Mouse (Mus musculus) limb, embryonic 11.5 days (tissue): Measurements from ENCODE around the gene Trmt44. TPM values are rescaled to one million over a fixed set of nuclear protein-coding genes. Genes with fewer than 3 reads are reported as not detected.

ENCODE experiments used
- ATAC-seq: fragments of 200-750 bp; cut with Nextera tagmentation; 2 replicates; pipeline ENCODE4 v1.8.0; 2017; ENCODE audit warnings: low read depth; ENCODE audit not compliant: insufficient number of reproducible peaks, low FRiP score, low TSS enrichment
- DNase-seq: peaks from one replicate; pipeline ENCODE4 v3.0.0-alpha.2; 2015; ENCODE audit warnings: low spot score
- H3K27ac ChIP-seq: fragments of 300-500 bp; sonication (generic); replicated peaks from 2 replicates; pipeline ENCODE4 v1.5.1; 2014; ENCODE audit warnings: low read depth, mild to moderate bottlenecking, low read length
- H3K27me3 ChIP-seq: fragments of 300-500 bp; sonication (generic); 2 replicates; pipeline ENCODE4 v1.6.1; 2014; ENCODE audit warnings: mild to moderate bottlenecking, low read length, mixed read lengths; ENCODE audit not compliant: control insufficient read depth, insufficient read depth
- H3K36me3 ChIP-seq: fragments of 300-500 bp; sonication (generic); 2 replicates; pipeline ENCODE4 v1.6.1; 2014; ENCODE audit warnings: mild to moderate bottlenecking, low read length, moderate library complexity, mixed read lengths; ENCODE audit not compliant: control insufficient read depth, insufficient read depth
- H3K4me1 ChIP-seq: fragments of 300-500 bp; sonication (generic); 2 replicates; pipeline ENCODE4 v1.6.1; 2014; ENCODE audit warnings: low read length, mixed read lengths; ENCODE audit not compliant: control insufficient read depth, insufficient read depth
- H3K4me2 ChIP-seq: fragments of 300-500 bp; sonication (generic); 2 replicates; pipeline ENCODE4 v1.6.1; 2014; ENCODE audit warnings: low read depth, mild to moderate bottlenecking, moderate library complexity; ENCODE audit not compliant: severe bottlenecking
- H3K4me3 ChIP-seq: fragments of 300-500 bp; sonication (generic); 2 replicates; pipeline ENCODE4 v1.5.1; 2014; ENCODE audit warnings: low read depth, low read length
- H3K9ac ChIP-seq: fragments of 300-500 bp; sonication (generic); 2 replicates; pipeline ENCODE4 v1.6.1; 2014; ENCODE audit warnings: mild to moderate bottlenecking, low read length
- H3K9me3 ChIP-seq: fragments of 300-500 bp; sonication (generic); 2 replicates; pipeline ENCODE4 v1.6.1; 2016; ENCODE audit warnings: low read length; ENCODE audit not compliant: control insufficient read depth
- WGBS: fragments of 180-500 bp; shearing (Covaris S2); extraction: QIAGEN DNeasy Blood & Tissue Kit; methylation state at CpG from one replicate; pipeline ENCODE4 v1.1.7; 2014; 5-methylcytosine and 5-hydroxymethylcytosine counted together
- polyA plus RNA-seq: library from polyadenylated mRNA; unstranded; fragments of >200 nt; fragmentation: Nextera tagmentation; extraction: Ambion mirVana; gene quantifications from 2 replicates; pipeline ENCODE4 v1.2.1, GENCODE M21; 2014

Trmt44 gene
- polyA plus RNA-seq, 1 experiment from 2014 or later: 11.2 TPM

DNA sequence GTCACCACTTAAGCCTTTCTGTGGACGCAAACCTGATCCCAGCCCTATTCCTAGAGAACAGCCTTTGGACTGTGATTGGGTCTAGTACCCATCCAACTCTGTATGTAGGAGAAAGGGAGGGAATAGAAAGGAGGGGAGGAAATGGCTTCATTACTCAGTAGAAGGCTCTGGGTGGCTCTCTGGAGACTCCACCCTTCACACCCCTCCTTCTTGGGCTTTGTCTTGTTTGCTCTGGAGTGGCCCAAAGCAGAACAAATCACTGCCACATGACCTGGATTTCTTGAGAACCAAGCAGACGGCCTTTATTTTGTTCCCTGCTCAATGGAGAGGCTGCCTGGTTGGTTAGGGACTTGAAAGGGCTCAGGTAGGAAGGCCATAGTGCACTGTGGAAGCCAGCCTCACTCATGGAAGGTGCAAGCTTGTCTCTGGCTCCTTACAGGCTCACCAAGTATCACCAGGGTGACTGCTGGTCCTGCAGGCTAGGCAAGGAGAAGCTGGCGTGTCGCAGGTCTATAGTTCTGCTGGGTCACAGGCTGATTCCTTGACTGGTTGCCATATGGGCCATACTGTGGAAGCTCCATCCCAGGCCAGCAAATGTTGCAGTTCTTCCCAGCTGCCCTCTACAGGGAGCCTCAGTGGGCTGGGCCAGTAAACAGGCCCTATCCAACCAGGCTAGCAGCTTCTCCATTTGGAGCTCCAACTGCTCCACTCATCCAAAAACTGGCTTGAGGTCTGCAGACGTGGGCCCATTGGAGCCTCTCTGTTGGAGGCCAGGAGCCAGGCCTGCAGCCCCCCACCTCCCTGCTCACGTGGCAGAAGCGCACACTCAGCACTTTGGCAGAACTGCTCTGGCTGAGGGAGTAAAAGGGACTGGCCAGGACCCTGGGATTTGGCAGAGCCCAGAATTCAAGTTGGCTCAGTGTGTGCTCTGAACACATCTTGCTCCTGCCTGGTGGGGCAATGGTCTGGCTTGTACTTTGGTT lies 22.7 kb downstream of the Trmt44 start:
- DNase-seq (no peak), ATAC-seq (no peak)
- H3K4me3 ChIP-seq: no peak overlapping the region
- no peaks in the 10 kb centered on the region for H3K36me3 ChIP-seq
- no peaks in the 10 kb centered on the region for H3K4me1 ChIP-seq
- no peak overlapping the region for H3K27ac ChIP-seq
- no peaks in the 10 kb centered on the region for H3K9me3 ChIP-seq
- 45% methylated on average over 7 of the region's 7 CpGs for WGBS
- no peak overlapping the region for H3K4me2 ChIP-seq
- H3K9ac ChIP-seq: no peak overlapping the region
- no peaks in the 10 kb centered on the region for H3K27me3 ChIP-seq

DNA sequence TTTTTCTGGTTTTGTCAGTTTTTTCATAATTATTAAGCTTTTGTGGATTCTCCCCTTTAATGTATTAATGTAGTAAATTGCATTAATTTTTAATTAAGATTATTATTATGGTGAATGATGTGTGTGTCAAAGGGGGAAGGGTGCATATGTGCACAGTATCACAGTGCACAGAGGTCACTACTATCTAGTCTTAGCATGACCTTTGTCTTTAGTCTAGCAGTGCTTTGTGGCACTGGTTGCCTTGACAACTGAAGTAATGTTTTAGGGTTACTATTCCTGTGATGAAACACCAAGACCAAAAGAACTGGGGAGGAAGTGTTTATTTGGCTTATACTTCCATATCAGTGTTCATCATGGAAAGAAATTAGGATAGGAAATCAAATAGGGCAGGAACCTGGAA lies 28.7 kb downstream of the Trmt44 start:
- no peak overlapping the region for H3K4me2 ChIP-seq
- no peak for DNase-seq
- H3K36me3 ChIP-seq: no peaks in the 10 kb centered on the region
- no peak overlapping the region for H3K9ac ChIP-seq
- H3K27ac ChIP-seq: no peak overlapping the region
- ATAC-seq: no peak
- H3K9me3 ChIP-seq: no peaks in the 10 kb centered on the region
- H3K27me3 ChIP-seq: no peaks in the 10 kb centered on the region
- H3K4me3 ChIP-seq: no peak overlapping the region
- H3K4me1 ChIP-seq: no peaks in the 10 kb centered on the region

DNA sequence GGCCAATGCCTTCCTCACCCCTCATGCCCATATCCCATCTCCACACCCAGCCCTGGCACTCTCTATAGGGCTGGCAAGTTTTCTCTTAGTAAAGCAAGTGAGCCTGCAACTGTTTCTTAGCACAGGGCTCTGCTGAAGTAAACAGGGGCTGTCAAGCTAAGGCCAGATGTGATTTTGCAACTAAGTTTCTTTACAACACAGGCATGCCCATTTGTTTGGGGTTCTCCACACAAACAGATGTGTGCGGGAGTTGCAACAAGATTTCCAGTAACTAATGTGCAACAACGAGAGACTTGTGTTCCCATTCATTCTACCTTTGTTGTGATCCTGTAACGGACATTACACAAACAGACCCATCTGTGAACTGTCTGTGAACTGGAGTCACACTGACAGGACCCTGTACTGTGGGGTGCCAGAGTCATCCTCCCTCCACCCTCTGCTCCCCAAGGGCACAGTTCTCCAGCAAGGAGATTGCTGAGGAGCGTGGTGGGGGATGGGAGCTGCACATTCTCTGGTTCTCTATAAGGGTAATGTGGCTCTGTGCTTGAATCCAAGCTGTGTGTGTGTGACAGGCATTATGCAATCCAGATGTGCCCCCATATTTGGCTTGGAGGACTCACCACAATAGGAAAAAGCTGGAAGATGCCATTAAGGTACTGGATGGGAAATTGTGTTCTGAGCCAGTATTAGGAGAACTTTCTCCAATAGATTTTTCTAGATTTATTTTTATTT lies 33.6 kb downstream of the Trmt44 start:
- DNase-seq: peak; percentile 48
- H3K9ac ChIP-seq: no peak overlapping the region

DNA sequence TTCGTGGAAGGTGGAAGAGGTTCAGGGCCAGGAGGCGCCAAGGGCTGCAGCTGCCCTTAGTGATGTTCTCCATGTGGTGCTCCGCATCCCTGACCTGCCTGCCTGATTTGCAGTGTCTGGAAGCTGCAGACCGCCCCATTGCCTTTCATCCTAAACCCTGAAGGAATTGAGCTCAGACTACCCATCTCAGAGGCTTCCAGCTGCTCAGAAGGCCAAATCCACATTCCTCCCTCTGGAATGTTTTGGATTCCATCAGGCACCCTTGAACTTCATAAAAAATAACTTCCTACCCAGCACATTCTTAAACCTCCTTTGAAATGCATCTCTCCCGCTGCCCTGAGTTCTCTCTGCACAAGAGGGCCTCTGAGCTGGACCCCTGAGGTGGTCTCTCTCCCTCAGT lies 34.3 kb downstream of the Trmt44 start:
- H3K36me3 ChIP-seq: no peaks in the 10 kb centered on the region
- no peak overlapping the region; the same call in 1 of the 2 replicates for H3K27ac ChIP-seq
- H3K9ac ChIP-seq: no peak overlapping the region
- no peak overlapping the region for H3K4me3 ChIP-seq
- no peaks in the 10 kb centered on the region for H3K9me3 ChIP-seq
- ATAC-seq: no peak
- no peaks in the 10 kb centered on the region; the same call in 1 of the 2 replicates for H3K4me1 ChIP-seq
- WGBS: 51% methylated on average over 5 of the region's 5 CpGs
- DNase-seq: no peak
- H3K4me2 ChIP-seq: no peak overlapping the region
- H3K27me3 ChIP-seq: no peaks in the 10 kb centered on the region

More for the DNA sequence above, 33.6 kb downstream of the Trmt44 start:
- H3K27ac ChIP-seq: no peak overlapping the region; the same call in 1 of the 2 replicates
- WGBS: 51% methylated on average over 4 of the region's 4 CpGs
- H3K27me3 ChIP-seq: no peaks in the 10 kb centered on the region
- no peaks in the 10 kb centered on the region for H3K9me3 ChIP-seq
- H3K4me3 ChIP-seq: no peak overlapping the region
- H3K4me1 ChIP-seq: no peaks in the 10 kb centered on the region; the same call in 1 of the 2 replicates
- H3K4me2 ChIP-seq: no peak overlapping the region
- H3K36me3 ChIP-seq: no peaks in the 10 kb centered on the region
- no peak for ATAC-seq

DNA sequence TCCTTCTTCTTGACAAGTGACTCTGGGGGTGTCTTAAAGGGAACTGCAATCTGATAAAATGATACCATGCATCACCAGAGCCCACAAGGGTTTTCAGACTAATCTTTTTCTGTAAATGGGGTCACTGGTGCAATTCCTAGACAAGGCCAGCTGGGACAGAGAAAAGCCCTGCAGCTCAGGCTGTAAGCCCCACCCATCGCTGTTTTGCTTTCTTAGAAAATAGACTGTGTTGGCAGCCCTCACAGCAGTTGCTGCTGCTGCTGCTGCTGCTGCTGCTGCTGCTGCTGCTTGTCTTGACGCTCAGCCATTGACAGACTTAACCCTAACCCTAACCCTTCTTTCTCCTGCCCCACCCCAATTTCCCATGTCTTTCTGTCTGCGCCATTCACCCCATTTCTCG lies 35.3 kb downstream of the Trmt44 start:
- no peak for DNase-seq
- H3K27ac ChIP-seq: no peak overlapping the region
- no peaks in the 10 kb centered on the region for H3K9me3 ChIP-seq
- no peak overlapping the region for H3K4me3 ChIP-seq
- no peaks in the 10 kb centered on the region for H3K36me3 ChIP-seq
- no peak overlapping the region for H3K4me2 ChIP-seq
- no peak overlapping the region for H3K9ac ChIP-seq
- ATAC-seq: no peak
- H3K4me1 ChIP-seq: no peaks in the 10 kb centered on the region; the same call in 1 of the 2 replicates
- no peaks in the 10 kb centered on the region for H3K27me3 ChIP-seq
- WGBS: 73% methylated on average over 4 of the region's 4 CpGs

DNA sequence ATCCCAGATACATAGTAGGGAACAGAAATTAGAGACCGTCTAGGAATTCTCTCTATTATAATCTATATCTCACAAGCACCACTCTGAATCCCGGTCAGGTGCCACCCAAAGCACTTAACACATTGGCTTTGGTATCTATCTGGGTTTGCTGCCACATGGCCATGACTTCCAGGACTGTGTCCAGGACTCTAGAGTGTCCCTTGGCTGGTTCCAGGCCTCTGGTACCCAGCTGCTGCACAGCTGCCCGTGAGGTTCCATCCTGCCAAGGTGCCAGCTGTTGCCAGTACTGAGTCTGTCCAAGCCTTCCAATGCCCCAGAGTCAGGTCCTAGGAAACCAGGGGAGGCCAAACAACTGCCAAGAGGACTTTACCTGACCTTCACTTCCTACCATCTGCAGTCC lies 36.8 kb downstream of the Trmt44 start:
- H3K27me3 ChIP-seq: no peaks in the 10 kb centered on the region
- no peak overlapping the region for H3K9ac ChIP-seq
- 87% methylated on average over 3 of the region's 3 CpGs for WGBS
- H3K9me3 ChIP-seq: no peaks in the 10 kb centered on the region
- H3K4me2 ChIP-seq: no peak overlapping the region
- H3K36me3 ChIP-seq: no peaks in the 10 kb centered on the region
- no peak overlapping the region for H3K4me3 ChIP-seq
- no peak for ATAC-seq
- H3K27ac ChIP-seq: no peak overlapping the region
- no peaks in the 10 kb centered on the region; the same call in 1 of the 2 replicates for H3K4me1 ChIP-seq
- DNase-seq: no peak

DNA sequence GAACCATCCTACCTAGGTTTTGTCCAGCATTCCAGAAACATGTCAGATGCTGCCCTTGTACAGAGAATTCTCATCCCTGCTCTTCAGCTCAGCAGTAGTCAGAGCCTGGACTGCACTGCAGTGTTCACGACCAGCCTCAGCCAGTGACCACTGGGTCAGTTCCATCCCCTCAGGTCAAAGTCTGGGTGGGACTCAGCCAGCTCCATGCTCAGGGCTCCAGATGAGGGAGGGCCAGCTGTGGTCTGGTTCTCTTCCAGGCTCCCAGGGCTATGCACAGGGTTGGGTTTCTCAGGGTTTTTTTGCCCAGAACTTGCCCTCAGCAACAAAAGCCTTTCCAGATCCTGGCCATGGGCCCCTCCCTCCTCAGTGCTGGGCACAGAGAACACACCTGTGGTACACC lies 37.4 kb downstream of the Trmt44 start:
- Histone ChIP-seq H3K9me3 (no peaks in the 10 kb centered on the region), H3K4me1 (no peaks in the 10 kb centered on the region; the same call in 1 of the 2 replicates), H3K27me3 (no peaks in the 10 kb centered on the region), H3K27ac (no peak overlapping the region), H3K36me3 (no peaks in the 10 kb centered on the region), H3K4me2 (no peak overlapping the region), H3K9ac (no peak overlapping the region), H3K4me3 (no peak overlapping the region)
- ATAC-seq (no peak), DNase-seq (no peak)
- WGBS: 77% methylated on average over 1 of the region's 1 CpGs

DNA sequence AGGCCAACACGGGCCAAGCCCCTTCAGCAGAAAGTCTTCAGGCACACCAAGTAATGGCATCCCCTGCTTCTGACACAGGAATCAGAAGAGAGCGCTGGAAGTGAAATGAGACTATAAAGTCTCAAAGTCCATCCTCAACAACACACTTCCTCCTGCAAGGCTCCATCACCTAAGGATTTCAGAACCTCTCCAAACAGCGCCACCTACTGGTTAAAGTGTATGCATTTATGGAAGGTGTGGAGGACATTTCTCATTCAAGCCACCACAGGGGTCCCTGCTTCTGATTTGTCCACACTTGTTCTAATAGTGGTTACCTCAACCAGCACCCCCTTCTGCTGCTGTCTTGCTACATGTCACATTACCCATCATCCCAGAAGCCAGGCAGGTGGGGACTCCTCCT lies 38.6 kb downstream of the Trmt44 start:
- Histone ChIP-seq H3K27me3 (no peaks in the 10 kb centered on the region), H3K27ac (no peak overlapping the region), H3K36me3 (no peaks in the 10 kb centered on the region), H3K4me2 (no peak overlapping the region), H3K4me1 (no peaks in the 10 kb centered on the region; the same call in 1 of the 2 replicates), H3K4me3 (no peak overlapping the region), H3K9ac (no peak overlapping the region), H3K9me3 (no peaks in the 10 kb centered on the region)
- DNase-seq (no peak), ATAC-seq (no peak)
- WGBS: 67% methylated on average over 3 of the region's 3 CpGs
